Mouse (Mus musculus) common myeloid progenitor, adult 5-6 weeks (primary cell): ENCODE data around the gene Etv4. TPM values are rescaled to one million over a fixed set of nuclear protein-coding genes. Genes with fewer than 3 reads are reported as not detected.

Source experiments
- ATAC-seq: replicated peaks from 2 replicates; pipeline ENCODE4 v1.8.0; 2016; ENCODE audit warnings: low read depth, mild to moderate bottlenecking, moderate TSS enrichment, inconsistent platforms; ENCODE audit not compliant: poor library complexity, severe bottlenecking
- total RNA-seq: library from RNA; stranded (forward); fragments of 200-1000, 187-1606 nt; gene quantifications from 2 replicates; pipeline ENCODE4 v1.2.3, GENCODE M21; 2017

Etv4 gene
- total RNA-seq, 1 experiment from 2014 or later = not detected

GRCm38 (mm10) chr11:101787432-101787831, 2.3 kb upstream of the Etv4 start:
- no peak for ATAC-seq

GRCm38 (mm10) chr11:101786651-101787050, 1.5 kb upstream of the Etv4 start:
- ATAC-seq = no peak

GRCm38 (mm10) chr11:101785852-101786205, 658 bp upstream of the Etv4 start:
- no peak for ATAC-seq

GRCm38 (mm10) chr11:101784488-101785142, 556 bp downstream of the Etv4 start:
- ATAC-seq = no peak

DNA sequence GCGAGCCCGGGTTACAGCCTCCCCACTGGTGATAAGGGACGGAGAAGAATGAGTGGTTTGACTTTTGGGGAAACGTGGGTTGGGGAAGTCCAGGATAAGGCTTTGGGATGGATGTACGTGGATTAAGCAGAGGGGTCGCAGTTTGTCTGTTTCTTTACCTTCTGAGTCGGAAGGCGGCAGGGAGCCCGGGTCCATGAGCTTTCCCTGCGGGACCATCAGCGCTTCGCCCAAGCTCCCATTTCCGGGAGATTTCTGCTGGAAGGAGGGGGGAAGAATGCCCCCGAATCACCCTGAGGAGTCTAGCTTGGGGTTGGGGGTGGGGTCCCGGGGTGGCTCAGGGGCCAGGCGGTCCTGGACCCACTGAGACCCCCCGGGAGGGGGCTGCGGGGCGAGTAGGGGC, 1.1 kb downstream of the Etv4 start:
- no peak for ATAC-seq

- no peak for ATAC-seq
Observed at GRCm38 (mm10) chr11:101783584-101783983, 1.6 kb downstream of the Etv4 start.

DNA sequence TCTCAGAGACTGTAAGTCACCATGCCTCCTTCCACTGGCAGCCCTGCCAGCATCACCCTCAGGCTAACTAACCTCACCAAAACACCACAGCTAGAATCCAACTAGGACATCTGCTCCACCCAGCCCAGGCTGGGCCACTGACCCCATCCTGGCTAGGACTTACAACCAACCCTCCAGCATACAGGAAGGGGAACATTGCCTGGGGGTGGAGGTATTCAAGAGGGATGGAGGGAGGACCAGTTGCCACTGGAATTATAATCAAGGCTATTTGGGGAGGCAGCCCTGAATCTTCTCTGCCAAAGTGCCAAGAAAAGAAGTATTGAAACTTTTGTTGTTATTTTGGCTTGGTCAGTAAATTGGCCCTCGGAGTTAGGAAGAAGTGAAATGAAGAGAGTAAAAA, 2.0 kb downstream of the Etv4 start:
- no peak for ATAC-seq

GRCm38 (mm10) chr11:101776846-101777245, 8.3 kb downstream of the Etv4 start:
- no peak for ATAC-seq

GRCm38 (mm10) chr11:101772449-101772848, 12.7 kb downstream of the Etv4 start:
- ATAC-seq = no peak

GRCm38 (mm10) chr11:101772027-101772426, 13.1 kb downstream of the Etv4 start:
- no peak for ATAC-seq

- no peak for ATAC-seq
Observed at GRCm38 (mm10) chr11:101770266-101770665, 14.9 kb downstream of the Etv4 start.

DNA sequence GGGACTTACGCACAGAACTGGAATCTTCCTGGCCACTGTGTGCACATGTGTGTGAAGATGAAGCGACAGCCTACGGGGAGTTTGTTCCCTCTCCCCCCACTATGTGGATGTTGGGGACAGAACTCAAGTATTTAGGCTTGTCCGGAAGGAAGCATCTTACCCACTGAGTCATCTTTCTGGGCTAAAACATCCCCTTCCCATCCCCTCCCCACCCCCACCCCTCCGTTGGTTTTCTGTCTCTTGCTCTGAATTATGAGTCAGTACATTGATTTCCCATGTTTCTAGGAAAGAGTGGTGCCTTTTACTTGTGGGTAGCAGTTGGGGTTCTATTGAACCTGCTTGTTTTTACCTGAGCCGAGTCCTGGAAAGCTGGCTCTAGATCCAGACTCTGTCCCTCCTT, 16.4 kb downstream of the Etv4 start:
- no peak for ATAC-seq

DNA sequence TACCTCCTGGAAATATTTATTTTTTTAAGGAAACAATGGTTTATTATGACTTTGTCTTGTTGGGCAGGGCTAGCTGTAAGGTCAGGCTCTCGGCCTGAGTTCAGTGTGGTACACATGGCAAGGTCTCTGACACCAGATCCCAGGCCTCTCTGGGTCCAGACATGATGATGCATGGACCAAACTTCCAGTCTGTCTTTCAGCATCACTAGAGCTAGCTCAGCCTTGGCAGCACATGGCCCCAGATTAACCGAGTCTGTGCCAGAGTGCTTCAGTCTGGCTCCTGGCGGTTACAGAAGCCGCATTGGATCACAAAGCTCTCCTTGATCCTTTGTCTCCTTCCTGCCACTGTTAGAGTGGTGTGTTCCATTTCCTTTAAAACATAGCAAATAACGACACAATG, 17.8 kb downstream of the Etv4 start:
- no peak for ATAC-seq

DNA sequence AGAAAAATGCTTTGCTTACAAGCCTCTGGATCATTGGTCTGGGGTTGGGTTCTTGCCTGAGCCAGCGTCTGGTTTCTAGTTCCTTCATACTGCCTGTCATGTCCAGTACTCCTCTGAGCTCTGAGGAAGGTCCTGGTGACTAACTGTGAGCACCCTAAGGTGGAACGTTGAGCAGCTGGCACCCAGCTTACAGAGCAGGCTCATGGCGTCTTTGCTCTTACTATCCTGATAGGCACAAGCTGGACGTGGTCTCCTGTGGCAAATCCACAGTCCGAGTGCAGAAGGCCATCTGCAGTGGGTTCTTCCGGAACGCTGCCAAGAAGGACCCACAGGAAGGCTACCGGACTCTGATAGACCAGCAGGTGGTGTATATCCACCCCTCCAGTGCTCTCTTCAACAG, 20.6 kb downstream of the Etv4 start:
- ATAC-seq = no peak

- peak; percentile 73 for ATAC-seq
Observed at GRCm38 (mm10) chr11:101763723-101764122, 21.4 kb downstream of the Etv4 start.

- ATAC-seq = no peak
Observed at GRCm38 (mm10) chr11:101759530-101759929, 25.6 kb downstream of the Etv4 start.

- ATAC-seq = no peak
Observed at GRCm38 (mm10) chr11:101758431-101758830, 26.7 kb downstream of the Etv4 start.

GRCm38 (mm10) chr11:101757366-101757765, 27.8 kb downstream of the Etv4 start:
- no peak for ATAC-seq

GRCm38 (mm10) chr11:101756616-101757015, 28.6 kb downstream of the Etv4 start:
- no peak for ATAC-seq

- ATAC-seq = no peak
Observed at GRCm38 (mm10) chr11:101733596-101733995, 51.6 kb downstream of the Etv4 start.

- peak; percentile 99 for ATAC-seq
Observed at GRCm38 (mm10) chr11:101732518-101733440, 52.4 kb downstream of the Etv4 start, which contains the start of gene Dhx8. TSS of gene Dhx8 (plus strand) at chr11:101732919.
